Mouse (Mus musculus) lung, embryonic 16.5 days (tissue): Measurements from ENCODE around the gene 4930455H04Rik. TPM values are rescaled to one million over a fixed set of nuclear protein-coding genes. Genes with fewer than 3 reads are reported as not detected.
A peak's percentile ranks its signal among the peaks of the same experiment; 100 is the strongest.

ENCODE experiments used
- ATAC-seq: fragments of 200-750 bp; cut with Nextera tagmentation; 2 replicates; pipeline ENCODE4 v1.8.0; 2017; ENCODE audit warnings: low read depth, mild to moderate bottlenecking, moderate library complexity
- H3K27ac ChIP-seq: fragments of 300-500 bp; sonication (generic); 2 replicates; pipeline ENCODE4 v1.5.1; 2014; ENCODE audit warnings: mild to moderate bottlenecking, control low read depth, low read length
- H3K27me3 ChIP-seq: fragments of 300-500 bp; sonication (generic); 2 replicates; pipeline ENCODE4 v1.6.1; 2014; ENCODE audit warnings: low read depth, low read length, mixed read lengths; ENCODE audit not compliant: control insufficient read depth, insufficient read depth
- H3K36me3 ChIP-seq: fragments of 300-500 bp; sonication (generic); 2 replicates; pipeline ENCODE4 v1.6.1; 2014; ENCODE audit warnings: low read length; ENCODE audit not compliant: control insufficient read depth, insufficient read depth
- H3K4me1 ChIP-seq: fragments of 300-500 bp; sonication (generic); replicated peaks from 2 replicates; pipeline ENCODE4 v1.6.1; 2014; ENCODE audit warnings: low read length, mixed read lengths; ENCODE audit not compliant: control insufficient read depth, insufficient read depth
- H3K4me2 ChIP-seq: fragments of 300-500 bp; sonication (generic); 2 replicates; pipeline ENCODE4 v1.6.1; 2014; ENCODE audit warnings: low read depth, low read length, control low read depth
- H3K4me3 ChIP-seq: fragments of 300-500 bp; sonication (generic); 2 replicates; pipeline ENCODE4 v1.5.1; 2014; ENCODE audit warnings: mild to moderate bottlenecking, low read length, control low read depth
- H3K9ac ChIP-seq: fragments of 300-500 bp; sonication (generic); 2 replicates; pipeline ENCODE4 v1.6.1; 2014; ENCODE audit warnings: low read length, control low read depth
- H3K9me3 ChIP-seq: fragments of 300-500 bp; sonication (generic); 2 replicates; pipeline ENCODE4 v1.6.1; 2016; ENCODE audit warnings: low read length; ENCODE audit not compliant: control insufficient read depth
- WGBS: fragments of 180-500 bp; shearing (Covaris S2); extraction: QIAGEN DNeasy Blood & Tissue Kit; methylation state at CpG from one replicate; pipeline ENCODE4 v1.1.7; 2014; 5-methylcytosine and 5-hydroxymethylcytosine counted together
- polyA plus RNA-seq: library from polyadenylated mRNA; unstranded; fragments of >200 nt; fragmentation: Nextera tagmentation; extraction: Ambion mirVana; gene quantifications from 2 replicates; pipeline ENCODE4 v1.2.1, GENCODE M21; 2015

The 4930455H04Rik gene
- polyA plus RNA-seq, result not detected in 2 replicates

DNA sequence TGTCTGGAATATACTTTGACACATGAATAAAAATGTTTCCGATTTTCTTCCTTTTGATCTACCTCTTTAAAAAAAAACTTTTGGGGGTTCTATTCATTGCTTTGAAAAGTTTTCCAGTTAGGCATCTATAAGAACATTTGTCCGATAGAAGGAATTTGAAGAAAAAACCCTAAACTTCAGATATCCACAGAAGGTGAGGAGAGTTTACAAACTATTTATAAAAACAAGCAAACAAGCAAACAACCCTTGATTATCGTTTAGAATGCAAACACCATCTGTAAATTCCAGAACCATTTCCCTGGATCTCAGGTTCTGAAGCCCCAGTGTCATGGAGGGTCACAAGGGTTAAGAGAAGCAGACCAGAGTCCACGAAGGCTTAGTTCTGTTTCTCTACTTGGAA is at the start of gene 4930455H04Rik:
Gene 4930455H04Rik, plus strand, starts transcription at position 301 of the 400 bp plus-strand sequence.
- Histone ChIP-seq H3K36me3 (no peaks in the 10 kb centered on the region), H3K4me3 (peak within 1 kb of the TSS; percentile 51), H3K9me3 (no peaks in the 10 kb centered on the region), H3K4me2 (peak within 1 kb of the TSS; percentile 72), H3K4me1 (peaks cover 7% of the 10 kb centered on the region), H3K27me3 (no peaks in the 10 kb centered on the region), H3K9ac (peak within 1 kb of the TSS; percentile 60), H3K27ac (peak within 1 kb of the TSS; percentile 61)
- no peak for ATAC-seq
- 49% methylated on average over 4 of the region's 4 CpGs for WGBS

DNA sequence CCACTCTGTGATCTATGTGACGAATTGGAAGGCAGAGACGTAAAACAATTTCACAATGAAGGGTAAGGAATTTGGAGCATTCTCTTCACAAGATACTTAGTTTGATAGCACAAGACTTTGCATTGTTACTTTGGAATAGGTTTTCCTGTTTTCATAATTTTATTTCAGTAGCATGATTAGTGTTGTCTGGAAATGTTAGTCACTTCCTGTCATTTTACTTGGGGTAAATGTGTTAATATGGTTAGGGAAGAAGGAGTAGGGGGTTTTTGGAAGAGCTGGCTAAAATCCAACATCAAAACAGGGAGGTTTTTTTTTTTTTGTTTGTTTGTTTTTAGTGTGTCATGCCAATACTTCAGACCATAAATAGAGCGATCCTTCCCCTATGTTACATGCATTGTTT is 46.5 kb upstream of the 4930455H04Rik start:
- WGBS, result 54% methylated on average over 3 of the region's 3 CpGs
- Histone ChIP-seq H3K27me3 (peaks cover 7% of the 10 kb centered on the region), H3K36me3 (no peaks in the 10 kb centered on the region), H3K4me1 (no peaks in the 10 kb centered on the region), H3K4me2 (no peak overlapping the region), H3K27ac (no peak overlapping the region), H3K9ac (no peak overlapping the region), H3K9me3 (no peaks in the 10 kb centered on the region), H3K4me3 (no peak overlapping the region)
- ATAC-seq, result no peak

DNA sequence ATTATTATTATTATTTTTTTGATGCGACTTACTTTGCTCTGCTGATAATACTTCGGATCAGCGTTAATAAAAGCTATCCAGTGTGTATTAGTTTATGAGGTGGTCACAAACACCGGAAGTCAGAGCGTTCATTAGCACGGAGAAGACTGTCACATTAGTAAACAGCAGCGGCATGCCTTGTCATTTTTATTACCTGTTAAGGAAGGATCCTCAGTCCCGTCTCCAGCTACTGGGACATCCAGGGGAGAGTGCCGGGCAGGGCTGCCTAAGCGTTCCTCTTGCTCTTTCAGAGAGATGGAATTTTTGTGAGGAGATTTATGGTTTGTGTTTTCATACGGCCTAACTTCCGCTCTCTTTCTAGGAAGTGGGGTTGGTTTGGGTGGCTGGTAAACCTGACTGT is 45.0 kb upstream of the 4930455H04Rik start:
- 46% methylated on average over 12 of the region's 12 CpGs for WGBS
- peak overlapping the region; percentile 39 for H3K4me2 ChIP-seq
- no peak overlapping the region for H3K9ac ChIP-seq

DNA sequence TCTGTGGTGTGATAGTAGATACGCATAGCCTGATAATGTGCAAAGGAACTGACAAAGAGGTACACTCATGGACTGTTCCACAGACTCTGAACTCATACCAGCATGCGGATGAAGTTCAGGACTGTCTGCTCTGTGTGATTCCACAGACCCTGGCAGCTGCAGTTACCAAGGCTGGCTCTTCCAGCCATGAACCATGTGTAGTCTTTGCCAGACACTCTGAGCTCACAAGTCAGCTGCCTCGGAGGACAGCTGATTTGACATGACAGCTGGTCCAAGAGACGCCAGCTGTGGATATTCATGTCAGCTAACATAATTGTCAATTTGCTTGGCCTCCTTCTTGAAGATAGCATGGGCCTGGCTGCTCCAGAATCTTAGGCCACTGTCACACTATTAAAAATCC is 39.1 kb upstream of the 4930455H04Rik start:
- peak; percentile 93 for ATAC-seq
- Histone ChIP-seq H3K9me3 (no peaks in the 10 kb centered on the region), H3K4me3 (no peak overlapping the region), H3K9ac (no peak overlapping the region), H3K27ac (no peak overlapping the region), H3K27me3 (peaks cover 6% of the 10 kb centered on the region), H3K36me3 (no peaks in the 10 kb centered on the region), H3K4me2 (no peak overlapping the region), H3K4me1 (0 out of 2 replicates have a peak, but pooled peaks cover 3% of the 10 kb centered on the region)
- WGBS, result 57% methylated on average over 4 of the region's 4 CpGs

More for the DNA sequence above, 45.0 kb upstream of the 4930455H04Rik start:
- Histone ChIP-seq H3K27ac (no peak overlapping the region), H3K4me1 (no peaks in the 10 kb centered on the region), H3K36me3 (no peaks in the 10 kb centered on the region), H3K27me3 (peaks cover 11% of the 10 kb centered on the region), H3K9me3 (no peaks in the 10 kb centered on the region), H3K4me3 (peak overlapping the region; percentile 23; the same call in 1 of the 2 replicates)
- no peak for ATAC-seq

DNA sequence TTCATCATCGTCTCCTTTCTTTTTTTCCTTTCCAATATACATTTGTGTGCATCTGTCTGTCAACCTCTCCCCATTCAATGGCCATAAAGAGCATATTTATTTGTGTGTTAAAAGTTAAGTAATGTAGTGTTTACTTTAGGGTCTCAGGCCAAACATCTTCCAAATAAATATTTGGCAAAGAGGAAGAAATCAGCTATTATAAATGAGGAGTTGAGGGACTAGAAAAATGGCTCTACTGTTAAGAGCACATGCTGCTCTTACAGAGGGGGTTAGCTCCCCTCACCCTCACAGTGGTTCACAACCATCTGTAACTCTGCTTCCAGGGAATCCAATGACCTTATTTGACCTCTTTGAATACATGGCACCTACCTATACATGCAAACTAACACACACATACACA is 34.9 kb upstream of the 4930455H04Rik start:
- 0 out of 2 replicates have a peak, but pooled peaks cover 3% of the 10 kb centered on the region for H3K4me1 ChIP-seq
- peak; percentile 62 for ATAC-seq
- 46% methylated on average over 1 of the region's 1 CpGs for WGBS
- peaks cover under 1% of the 10 kb centered on the region; the same call in 1 of the 2 replicates for H3K9me3 ChIP-seq
- H3K27ac ChIP-seq, result no peak overlapping the region
- H3K4me2 ChIP-seq, result no peak overlapping the region
- no peak overlapping the region for H3K9ac ChIP-seq
- H3K27me3 ChIP-seq, result no peaks in the 10 kb centered on the region
- no peaks in the 10 kb centered on the region for H3K36me3 ChIP-seq
- no peak overlapping the region for H3K4me3 ChIP-seq

DNA sequence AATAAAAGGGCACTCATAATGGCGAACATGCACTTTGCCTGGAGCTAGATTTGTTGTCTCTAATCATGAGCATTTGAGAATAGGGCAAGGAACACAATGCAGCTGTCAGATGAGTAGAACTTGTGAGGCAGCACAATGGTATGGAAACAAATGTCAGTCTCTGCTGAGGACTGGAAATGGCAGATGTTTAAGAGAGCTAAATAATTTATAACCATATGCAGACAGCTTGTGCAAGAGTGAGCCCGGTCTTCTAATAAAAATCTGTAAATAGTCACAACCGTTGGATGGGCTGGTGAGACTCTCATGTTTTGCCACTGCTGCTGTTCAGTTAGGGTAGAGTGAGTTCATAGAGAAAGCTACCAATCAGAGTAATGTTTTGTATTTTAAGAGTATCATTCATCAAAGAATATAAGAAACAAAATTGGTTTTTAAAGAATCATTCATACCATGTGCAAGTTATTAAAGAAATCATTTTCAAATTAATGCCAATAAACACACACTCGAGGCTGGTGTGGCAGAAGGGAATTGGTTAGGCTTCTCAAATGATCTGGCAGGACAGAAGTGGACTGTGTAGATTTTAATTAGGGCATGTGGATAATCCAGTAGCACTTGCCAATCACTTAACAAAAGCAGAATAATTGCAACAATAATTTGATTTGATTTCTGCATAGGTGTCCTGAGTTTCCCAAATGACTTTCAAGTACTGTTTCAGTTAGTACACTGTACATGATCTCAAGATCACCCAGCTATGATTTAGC is 31.0 kb upstream of the 4930455H04Rik start:
- no peak for ATAC-seq
- peaks cover 5% of the 10 kb centered on the region for H3K9me3 ChIP-seq
- no peak overlapping the region for H3K9ac ChIP-seq
- H3K4me1 ChIP-seq, result peaks cover 3% of the 10 kb centered on the region; the same call in 1 of the 2 replicates
- H3K36me3 ChIP-seq, result no peaks in the 10 kb centered on the region
- no peak overlapping the region for H3K4me2 ChIP-seq
- H3K27me3 ChIP-seq, result no peaks in the 10 kb centered on the region; the same call in 1 of the 2 replicates
- H3K4me3 ChIP-seq, result no peak overlapping the region
- H3K27ac ChIP-seq, result no peak overlapping the region
- 59% methylated on average over 4 of the region's 4 CpGs for WGBS

DNA sequence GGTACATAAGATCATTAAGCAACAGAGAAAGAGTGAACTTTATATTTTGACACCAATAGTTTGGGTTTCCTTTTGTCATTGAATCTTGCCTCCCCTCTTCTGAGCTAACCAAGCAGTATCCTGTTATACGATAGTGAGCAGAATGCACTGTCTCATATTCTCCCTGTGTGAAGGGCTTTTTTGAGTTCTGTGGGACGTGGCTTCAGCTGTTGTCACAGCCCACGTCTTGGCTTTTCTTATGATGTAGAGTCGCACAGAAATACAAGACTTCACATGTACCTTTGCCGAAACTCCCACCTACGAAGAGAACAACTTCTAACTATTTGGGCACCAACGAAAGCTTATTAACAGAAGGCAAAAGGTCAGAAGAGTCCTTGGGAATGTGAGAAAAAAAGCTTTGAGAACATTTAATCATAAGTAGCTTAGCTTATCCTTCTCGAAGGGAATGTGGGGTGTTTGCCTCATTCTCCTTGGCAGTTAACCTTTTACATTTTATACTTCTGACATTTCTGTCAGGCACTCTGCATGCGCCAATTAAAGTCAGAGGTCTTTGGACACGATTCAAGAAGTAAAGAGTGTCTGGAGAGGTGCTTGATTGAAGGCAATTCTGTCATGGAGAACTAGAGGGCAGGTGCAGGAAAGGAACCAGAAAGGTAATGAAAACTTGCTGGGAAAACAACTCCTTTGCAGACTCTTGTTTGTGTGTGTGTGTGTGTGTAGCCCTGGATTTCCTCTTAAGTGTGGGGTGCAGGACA is 27.1 kb upstream of the 4930455H04Rik start:
- no peaks in the 10 kb centered on the region for H3K36me3 ChIP-seq
- ATAC-seq, result peak; percentile 81
- H3K9me3 ChIP-seq, result peaks cover 5% of the 10 kb centered on the region
- H3K4me2 ChIP-seq, result 0 out of 2 replicates have a peak overlapping the region, but pooled peaks have one; percentile 19
- 53% methylated on average over 10 of the region's 10 CpGs for WGBS
- H3K4me1 ChIP-seq, result peaks cover 3% of the 10 kb centered on the region; the same call in 1 of the 2 replicates
- H3K4me3 ChIP-seq, result no peak overlapping the region
- no peaks in the 10 kb centered on the region; the same call in 1 of the 2 replicates for H3K27me3 ChIP-seq
- peak overlapping the region; percentile 49 for H3K27ac ChIP-seq
- H3K9ac ChIP-seq, result no peak overlapping the region

DNA sequence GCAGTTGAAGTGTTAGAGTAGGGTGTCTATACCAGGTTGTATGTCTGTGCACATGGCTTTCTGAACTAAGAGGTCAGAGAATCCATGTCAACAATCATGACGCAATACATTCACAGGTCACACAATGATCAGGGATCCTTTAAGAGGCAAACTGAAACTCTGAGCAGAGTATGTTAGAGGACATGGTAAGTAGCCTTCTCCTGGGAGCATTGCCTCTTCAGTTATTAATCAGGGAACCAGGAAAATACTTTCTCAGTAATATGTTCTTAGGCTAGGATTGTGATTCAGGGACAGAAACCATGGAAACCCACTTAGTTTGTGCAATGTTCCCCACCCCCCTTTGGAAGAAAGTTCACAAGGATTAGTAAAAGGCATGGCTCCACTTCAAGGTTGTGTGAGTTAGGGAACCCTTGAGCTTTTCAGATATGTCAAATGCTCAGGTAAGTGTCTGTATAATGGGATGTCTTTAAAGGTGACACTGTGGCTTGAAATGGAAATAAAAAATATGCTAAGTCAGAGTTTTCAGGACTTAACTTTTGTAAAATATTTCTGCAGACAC is 26.4 kb upstream of the 4930455H04Rik start:
- ATAC-seq, result peak; percentile 52
- H3K27ac ChIP-seq, result peak overlapping the region; percentile 23

DNA sequence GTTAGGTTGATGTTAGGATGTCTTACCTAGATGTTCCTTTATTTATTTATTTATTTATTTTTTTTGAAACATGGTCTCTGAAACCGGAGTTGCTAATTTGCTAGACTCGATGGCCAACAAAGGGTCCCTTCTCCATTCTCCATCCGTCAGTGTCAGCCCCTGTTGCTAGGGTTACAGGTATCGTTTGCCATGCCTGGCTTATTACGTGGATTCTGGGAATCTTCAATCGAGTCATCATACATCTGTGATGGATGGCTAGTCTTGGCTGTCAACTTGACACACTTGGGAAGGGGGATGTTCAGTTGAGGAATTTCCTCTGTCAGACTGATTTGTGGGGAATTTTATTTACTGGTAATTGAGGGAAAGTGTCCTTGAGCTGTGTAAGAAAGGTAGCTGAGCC is 25.3 kb upstream of the 4930455H04Rik start:
- H3K9ac ChIP-seq, result no peak overlapping the region
- H3K27me3 ChIP-seq, result no peaks in the 10 kb centered on the region; the same call in 1 of the 2 replicates
- no peak for ATAC-seq
- peaks cover 3% of the 10 kb centered on the region; the same call in 1 of the 2 replicates for H3K4me1 ChIP-seq
- H3K4me3 ChIP-seq, result no peak overlapping the region
- no peaks in the 10 kb centered on the region for H3K36me3 ChIP-seq
- WGBS, result 51% methylated on average over 6 of the region's 6 CpGs
- H3K9me3 ChIP-seq, result peaks cover 5% of the 10 kb centered on the region
- no peak overlapping the region for H3K4me2 ChIP-seq
- no peak overlapping the region for H3K27ac ChIP-seq

More for the DNA sequence above, 26.4 kb upstream of the 4930455H04Rik start:
- Histone ChIP-seq H3K4me3 (no peak overlapping the region), H3K9me3 (peaks cover 5% of the 10 kb centered on the region), H3K4me1 (peaks cover 3% of the 10 kb centered on the region; the same call in 1 of the 2 replicates), H3K4me2 (no peak overlapping the region), H3K9ac (no peak overlapping the region), H3K27me3 (no peaks in the 10 kb centered on the region; the same call in 1 of the 2 replicates), H3K36me3 (no peaks in the 10 kb centered on the region)
- WGBS, result 55% methylated on average over 1 of the region's 1 CpGs
